Mouse (Mus musculus): Measurements from ENCODE around the gene Bcl2a1a. TPM values are rescaled to one million over a fixed set of nuclear protein-coding genes. Genes with fewer than 3 reads are reported as not detected.

Gene Bcl2a1a
- polyA plus RNA-seq, 1 experiment from 2014 or later, result not detected

Other genes with a start within 250 kb of the Bcl2a1a start
- gene Mthfsl, start 236.6 kb upstream of the Bcl2a1a start, polyA plus RNA-seq (2016; fragmentation: Nextera tagmentation; extraction: Ambion mirVana), result 29.4 and 30.5 TPM in 2 replicates
- gene Bcl2a1d, start 225.0 kb upstream of the Bcl2a1a start, polyA plus RNA-seq (2016; fragmentation: Nextera tagmentation; extraction: Ambion mirVana), result 0.38 TPM in 1 of 2 replicates, not detected in the other
- gene Trim43c, start 117.7 kb upstream of the Bcl2a1a start, polyA plus RNA-seq (2016; fragmentation: Nextera tagmentation; extraction: Ambion mirVana), result 0.12 and 0.25 TPM in 2 replicates
- gene Trim43b, start 135.9 kb downstream of the Bcl2a1a start, polyA plus RNA-seq (2016; fragmentation: Nextera tagmentation; extraction: Ambion mirVana), result not detected in 2 replicates
- gene Bcl2a1b, start 242.3 kb downstream of the Bcl2a1a start, polyA plus RNA-seq (2016; fragmentation: Nextera tagmentation; extraction: Ambion mirVana), result 0.67 TPM in 1 of 2 replicates, not detected in the other
- gene Gm29094, start 242.5 kb downstream of the Bcl2a1a start, polyA plus RNA-seq (2016; fragmentation: Nextera tagmentation; extraction: Ambion mirVana), result 0.38 TPM in 1 of 2 replicates, not detected in the other

Data from hindbrain, embryonic 10.5 days (tissue).